Mouse (Mus musculus): ENCODE results near the gene Aspscr1. TPM values are rescaled to one million over a fixed set of nuclear protein-coding genes. Genes with fewer than 3 reads are reported as not detected.
A peak's percentile ranks its signal among the peaks of the same experiment; 100 is the strongest.

The Aspscr1 gene
- polyA plus RNA-seq, 1 experiment, result 65.9 TPM

DNA sequence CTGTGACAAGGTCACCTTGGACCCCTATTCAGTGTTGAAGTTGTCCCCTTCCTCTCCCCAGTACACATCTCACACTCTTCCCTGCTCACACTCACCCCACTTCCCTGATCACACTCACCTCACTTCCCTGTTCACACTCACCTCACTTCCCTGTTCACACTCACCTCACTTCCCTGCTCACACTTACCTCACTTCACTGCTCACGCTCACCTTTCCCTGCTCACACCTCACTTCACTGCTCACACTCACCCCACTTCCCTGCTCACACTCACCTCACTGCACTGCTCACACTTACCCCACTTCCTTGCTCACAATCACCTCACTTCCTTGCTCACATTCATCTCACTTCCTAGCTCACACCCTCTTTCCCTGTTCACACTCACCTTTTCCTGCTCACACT is 58.6 kb downstream of the Aspscr1 start:
- no peak overlapping the region for H3ac ChIP-seq (ENCODE audit: control insufficient read depth, insufficient read length)
- H3K36me3 ChIP-seq (ENCODE audit: control insufficient read depth, insufficient read depth), result no peaks in the 10 kb centered on the region
- TF ChIP-seq POLR2AphosphoS2 (IDR thresholded peaks at IDR 0.05; ENCODE audit: insufficient read length, low read depth), result peak; percentile 18
- TF ChIP-seq TCF12 (IDR thresholded peaks at IDR 0.05; ENCODE audit: insufficient read depth, poor library complexity, severe bottlenecking), result no peak
- peak in 1 of 3 experiments; percentile 8 for TF ChIP-seq MYOD1 (IDR thresholded peaks at IDR 0.05; ENCODE audit: control insufficient read depth in 1 of 3, insufficient read length in 2 of 3, low read depth in 2 of 3)
- peak overlapping the region; percentile 22 for H3K4me3 ChIP-seq
- H3K4me2 ChIP-seq (ENCODE audit: low read depth), result peak overlapping the region; percentile 85
- H3K79me2 ChIP-seq (ENCODE audit: control insufficient read depth, insufficient read depth), result no peaks in the 10 kb centered on the region
- no peaks in the 10 kb centered on the region for H3K27me3 ChIP-seq (ENCODE audit: control insufficient read depth, insufficient read depth, insufficient read length)

- Histone ChIP-seq H3K36me3 (ENCODE audit: control insufficient read depth, insufficient read depth) (no peaks in the 10 kb centered on the region), H3K4me3 (peak within 1 kb of the TSS; percentile 22), H3ac (ENCODE audit: control insufficient read depth, insufficient read length) (no peak within 1 kb of the TSS), H3K4me2 (ENCODE audit: low read depth) (peak within 1 kb of the TSS; percentile 85), H3K79me2 (ENCODE audit: control insufficient read depth, insufficient read depth) (no peaks in the 10 kb centered on the region), H3K27me3 (ENCODE audit: control insufficient read depth, insufficient read depth, insufficient read length) (no peaks in the 10 kb centered on the region)
- TF ChIP-seq POLR2AphosphoS2 (IDR thresholded peaks at IDR 0.05; ENCODE audit: insufficient read length, low read depth), result no peak
- no peak for TF ChIP-seq MYOG (IDR thresholded peaks at IDR 0.05; ENCODE audit: control insufficient read depth in 1 of 3, insufficient read depth in 1 of 3, insufficient read length in 2 of 3, low read depth in 2 of 3)
- peak; percentile 92 for TF ChIP-seq SRF (IDR thresholded peaks at IDR 0.05; ENCODE audit: control insufficient read depth, insufficient read length, low read depth)
- peak in 1 of 3 experiments; percentile 15 for TF ChIP-seq MYOD1 (IDR thresholded peaks at IDR 0.05; ENCODE audit: control insufficient read depth in 1 of 3, insufficient read length in 2 of 3, low read depth in 2 of 3)
- TF ChIP-seq REST (IDR thresholded peaks at IDR 0.05; ENCODE audit: insufficient read depth, insufficient read length), result no peak
- TF ChIP-seq TCF12 (IDR thresholded peaks at IDR 0.05; ENCODE audit: insufficient read depth, poor library complexity, severe bottlenecking), result no peak
- TF ChIP-seq E2F4 (IDR thresholded peaks at IDR 0.05; ENCODE audit: insufficient read depth), result no peak
- peak; percentile 52 for TF ChIP-seq POLR2A (IDR thresholded peaks at IDR 0.05; ENCODE audit: insufficient read length, low read depth)
- TF ChIP-seq TCF3 (IDR thresholded peaks at IDR 0.05; ENCODE audit: insufficient read length, low read depth), result no peak
Measured at GRCm38 (mm10) chr11:120731858-120732680, 59.3 kb downstream of the Aspscr1 start, which contains the start of gene Cbr2. Cbr2 (minus strand) TSS chr11:120732114.

- no peaks in the 10 kb centered on the region for H3K27me3 ChIP-seq (ENCODE audit: control insufficient read depth, insufficient read depth, insufficient read length)
- no peaks in the 10 kb centered on the region for H3K79me2 ChIP-seq (ENCODE audit: control insufficient read depth, insufficient read depth)
- TF ChIP-seq SRF (IDR thresholded peaks at IDR 0.05; ENCODE audit: control insufficient read depth, insufficient read length, low read depth) (no peak), CEBPB (IDR thresholded peaks at IDR 0.05; ENCODE audit: insufficient read depth, poor library complexity, severe bottlenecking) (no peak), MAX (IDR thresholded peaks at IDR 0.05; ENCODE audit: low read depth) (no peak), MYOD1 (IDR thresholded peaks at IDR 0.05; ENCODE audit: control insufficient read depth in 1 of 3, insufficient read length in 2 of 3, low read depth in 2 of 3) (no peak), POLR2A (IDR thresholded peaks at IDR 0.05; ENCODE audit: insufficient read length, low read depth) (no peak), TCF3 (IDR thresholded peaks at IDR 0.05; ENCODE audit: insufficient read length, low read depth) (no peak), REST (IDR thresholded peaks at IDR 0.05; ENCODE audit: insufficient read depth, insufficient read length) (no peak), TCF12 (IDR thresholded peaks at IDR 0.05; ENCODE audit: insufficient read depth, poor library complexity, severe bottlenecking) (no peak), MYOG (IDR thresholded peaks at IDR 0.05; ENCODE audit: control insufficient read depth in 1 of 3, insufficient read depth in 1 of 3, insufficient read length in 2 of 3, low read depth in 2 of 3) (no peak), USF1 (IDR thresholded peaks at IDR 0.05; ENCODE audit: low read depth) (no peak), POLR2AphosphoS2 (IDR thresholded peaks at IDR 0.05; ENCODE audit: insufficient read length, low read depth) (no peak), E2F4 (IDR thresholded peaks at IDR 0.05; ENCODE audit: insufficient read depth) (no peak)
Measured at GRCm38 (mm10) chr11:120733521-120733920, 60.7 kb downstream of the Aspscr1 start.

DNA sequence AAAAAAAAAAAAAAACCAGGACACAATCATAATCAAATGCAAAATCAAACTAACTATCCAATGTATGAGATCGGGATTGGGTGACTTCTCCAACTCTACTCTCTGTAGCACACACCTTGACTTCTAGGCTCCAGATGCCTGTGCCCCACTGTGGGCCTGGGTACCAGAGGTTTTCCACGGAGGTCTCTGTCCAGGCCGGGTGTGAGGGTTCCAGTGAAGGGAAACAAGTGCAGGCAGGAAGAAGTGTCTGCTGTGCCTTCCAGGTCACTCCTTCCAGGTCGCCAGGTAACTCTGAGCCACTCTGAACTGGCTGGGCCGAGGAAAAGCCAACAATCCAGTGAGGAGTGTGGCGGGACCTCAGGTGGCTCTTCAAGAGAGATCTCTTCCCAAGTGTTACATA is 63.7 kb downstream of the Aspscr1 start:
- no peak overlapping the region for H3K4me2 ChIP-seq (ENCODE audit: low read depth)
- no peak overlapping the region for H3ac ChIP-seq (ENCODE audit: control insufficient read depth, insufficient read length)
- H3K36me3 ChIP-seq (ENCODE audit: control insufficient read depth, insufficient read depth), result no peaks in the 10 kb centered on the region
- no peak overlapping the region for H3K4me3 ChIP-seq
- H3K79me2 ChIP-seq (ENCODE audit: control insufficient read depth, insufficient read depth), result no peaks in the 10 kb centered on the region
- H3K27me3 ChIP-seq (ENCODE audit: control insufficient read depth, insufficient read depth, insufficient read length), result peaks cover 14% of the 10 kb centered on the region
- TF ChIP-seq E2F4 (IDR thresholded peaks at IDR 0.05; ENCODE audit: insufficient read depth), result no peak
- TF ChIP-seq CEBPB (IDR thresholded peaks at IDR 0.05; ENCODE audit: insufficient read depth, poor library complexity, severe bottlenecking), result no peak
- no peak for TF ChIP-seq TCF12 (IDR thresholded peaks at IDR 0.05; ENCODE audit: insufficient read depth, poor library complexity, severe bottlenecking)
- TF ChIP-seq POLR2A (IDR thresholded peaks at IDR 0.05; ENCODE audit: insufficient read length, low read depth), result no peak

More at GRCm38 (mm10) chr11:120733521-120733920, 60.7 kb downstream of the Aspscr1 start:
- Histone ChIP-seq H3K4me3 (no peak overlapping the region), H3K4me2 (ENCODE audit: low read depth) (peak overlapping the region; percentile 49), H3ac (ENCODE audit: control insufficient read depth, insufficient read length) (no peak overlapping the region), H3K36me3 (ENCODE audit: control insufficient read depth, insufficient read depth) (no peaks in the 10 kb centered on the region)

- Histone ChIP-seq H3ac (ENCODE audit: control insufficient read depth, insufficient read length) (no peak overlapping the region), H3K79me2 (ENCODE audit: control insufficient read depth, insufficient read depth) (no peaks in the 10 kb centered on the region), H3K27me3 (ENCODE audit: control insufficient read depth, insufficient read depth, insufficient read length) (peaks cover 27% of the 10 kb centered on the region), H3K36me3 (ENCODE audit: control insufficient read depth, insufficient read depth) (no peaks in the 10 kb centered on the region), H3K4me3 (no peak overlapping the region), H3K4me2 (ENCODE audit: low read depth) (no peak overlapping the region)
- TF ChIP-seq MYOG (IDR thresholded peaks at IDR 0.05; ENCODE audit: control insufficient read depth in 1 of 3, insufficient read depth in 1 of 3, insufficient read length in 2 of 3, low read depth in 2 of 3), result no peak
- TF ChIP-seq POLR2AphosphoS2 (IDR thresholded peaks at IDR 0.05; ENCODE audit: insufficient read length, low read depth), result no peak
- TF ChIP-seq REST (IDR thresholded peaks at IDR 0.05; ENCODE audit: insufficient read depth, insufficient read length), result no peak
Measured at GRCm38 (mm10) chr11:120740981-120741380, 68.2 kb downstream of the Aspscr1 start.

Data from myocyte (in vitro differentiated cells).